Comparison of ENCODE assay signal across 24 mouse cellular contexts in the genomic region with DNA sequence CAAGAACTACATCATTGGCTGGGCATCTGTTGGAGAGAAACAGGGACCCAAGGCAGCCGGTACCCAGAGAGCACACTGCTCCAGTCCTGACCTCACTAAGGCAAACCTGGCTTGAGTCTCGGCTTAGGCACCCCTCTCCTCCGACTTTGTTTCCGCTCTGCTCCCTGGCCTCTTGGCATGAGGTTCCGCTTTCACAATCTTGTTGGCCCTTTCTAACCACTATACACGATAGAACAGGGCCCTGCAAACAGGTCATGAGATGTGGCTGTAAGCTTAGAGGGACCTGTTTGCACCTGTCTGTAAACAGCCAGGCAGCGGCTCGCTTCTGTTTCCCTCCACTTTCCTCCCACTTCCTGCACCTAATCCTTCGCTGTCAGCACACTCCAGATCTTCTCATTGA.
A peak's percentile ranks its signal among the peaks of the same experiment; 100 is the strongest.
DNase-seq lines count a peak whose midpoint lies in the region; ATAC-seq and TF ChIP-seq lines count a peak whose summit lies in the region.
"Had no signal": no experiment of that assay in that cellular context is flagged by ENCODE, and none has a peak within 500 bp of the region (broad histone marks: within the 10 kb centered on the region; RNA-seq: fewer than 3 reads in every experiment).

No protein-coding gene starts in this region.

- no peaks in the 10 kb centered on the region for H3K4me1 ChIP-seq in liver, embryonic 11.5 days (replicated peaks; ENCODE audit: control insufficient read depth, insufficient read depth, low read length)
- no peaks in the 10 kb centered on the region for H3K4me1 ChIP-seq in liver, postnatal 0 days (ENCODE audit: insufficient read depth)
- peaks cover 6% of the 10 kb centered on the region; the same call in 1 of the 2 replicates for H3K4me1 ChIP-seq in bone marrow macrophage, adult 2 months (ENCODE audit: control insufficient read depth, insufficient read depth, low read length)
- H3K4me1 ChIP-seq: embryonic facial prominence, embryonic 12.5 days; liver, embryonic 13.5 days; lung, embryonic 15.5 days; midbrain, embryonic 10.5 days; stomach, embryonic 15.5 days had no signal

- no peak overlapping the region for H3K9ac ChIP-seq in liver, embryonic 11.5 days (ENCODE audit: low read depth, low read length)
- no peak overlapping the region for H3K9ac ChIP-seq in liver, postnatal 0 days (replicated peaks)
- H3K9ac ChIP-seq: embryonic facial prominence, embryonic 12.5 days; liver, embryonic 13.5 days; lung, embryonic 15.5 days; stomach, embryonic 15.5 days had no signal

- no peak overlapping the region for H3K27ac ChIP-seq in liver, embryonic 11.5 days (ENCODE audit: low read depth, low read length)
- no peak overlapping the region for H3K27ac ChIP-seq in liver, postnatal 0 days (ENCODE audit: low read depth)
- H3K27ac ChIP-seq in bone marrow macrophage, adult 2 months (ENCODE audit: insufficient read depth, low read depth, low read length): no peak overlapping the region
- H3K27ac ChIP-seq: embryonic facial prominence, embryonic 12.5 days; hindbrain, postnatal 0 days; liver, embryonic 13.5 days; lung, embryonic 15.5 days; midbrain, embryonic 10.5 days; stomach, embryonic 15.5 days had no signal

- TF ChIP-seq CTCF in liver, postnatal 0 days (IDR thresholded peaks at IDR 0.05; ENCODE audit: low read depth): no peak
- no peak for TF ChIP-seq CTCF in bone marrow macrophage, adult 2 months (IDR thresholded peaks at IDR 0.05; ENCODE audit: low read depth, low read length)

- 56% methylated on average over 9 of the region's 9 CpGs for WGBS in liver, embryonic 11.5 days
- WGBS in liver, postnatal 0 days (ENCODE audit: insufficient replicate concordance): 50% methylated on average over 9 of the region's 9 CpGs

- TF ChIP-seq EP300 in liver, postnatal 0 days (IDR thresholded peaks at IDR 0.05; ENCODE audit: low read depth): no peak

- H3K9me3 ChIP-seq in liver, embryonic 11.5 days (ENCODE audit: control insufficient read depth, low read length): no peaks in the 10 kb centered on the region
- H3K9me3 ChIP-seq in liver, postnatal 0 days (ENCODE audit: low read length): no peaks in the 10 kb centered on the region
- H3K9me3 ChIP-seq: embryonic facial prominence, embryonic 12.5 days; liver, embryonic 13.5 days; lung, embryonic 15.5 days; midbrain, embryonic 10.5 days; stomach, embryonic 15.5 days had no signal

- no peak for TF ChIP-seq POLR2A in bone marrow macrophage, adult 2 months (IDR thresholded peaks at IDR 0.05; ENCODE audit: borderline replicate concordance, low read depth, low read length)

- H3K36me3 ChIP-seq in liver, embryonic 11.5 days (ENCODE audit: control insufficient read depth, insufficient read depth, low read length): no peaks in the 10 kb centered on the region
- no peaks in the 10 kb centered on the region for H3K36me3 ChIP-seq in liver, postnatal 0 days (replicated peaks; ENCODE audit: insufficient read depth, low read length)
- H3K36me3 ChIP-seq: embryonic facial prominence, embryonic 12.5 days; liver, embryonic 13.5 days; lung, embryonic 15.5 days; midbrain, embryonic 10.5 days; stomach, embryonic 15.5 days had no signal

- peak; percentile 22 for DNase-seq in liver, embryonic 11.5 days (ENCODE audit: low spot score)
- no peak for DNase-seq in liver, postnatal 0 days
- DNase-seq in gonadal fat pad, adult 2 months (ENCODE audit: low read depth): peak; percentile 33
- no peak for DNase-seq in heart, adult 8-10 months (ENCODE audit: low spot score)
- DNase-seq in heart, adult 9 months (ENCODE audit: low spot score in 2 of 2): no peak
- DNase-seq: adrenal gland, postnatal 25 days; cerebellum, postnatal 10 days; gastrocnemius, postnatal 14 days; kidney, adult 9 months; kidney, postnatal 14 days; liver, embryonic 13.5 days; lung, postnatal 36 days had no signal

- H3K4me2 ChIP-seq in liver, embryonic 11.5 days: no peak overlapping the region
- H3K4me2 ChIP-seq in liver, postnatal 0 days (ENCODE audit: low read depth, low read length): no peak overlapping the region
- H3K4me2 ChIP-seq: embryonic facial prominence, embryonic 12.5 days; heart, embryonic 11.5 days; liver, embryonic 13.5 days; lung, embryonic 15.5 days; stomach, embryonic 15.5 days had no signal

- H3K27me3 ChIP-seq in liver, embryonic 11.5 days (replicated peaks; ENCODE audit: control insufficient read depth, insufficient read depth, low read length): no peaks in the 10 kb centered on the region
- H3K27me3 ChIP-seq in liver, postnatal 0 days (ENCODE audit: insufficient read depth, low read length): no peaks in the 10 kb centered on the region
- H3K27me3 ChIP-seq: embryonic facial prominence, embryonic 12.5 days; liver, embryonic 13.5 days; lung, embryonic 15.5 days; stomach, embryonic 15.5 days had no signal

- no peak overlapping the region for H3K4me3 ChIP-seq in liver, embryonic 11.5 days (ENCODE audit: low read depth, low read length)
- no peak overlapping the region for H3K4me3 ChIP-seq in liver, postnatal 0 days (ENCODE audit: low read depth, low read length)
- peak overlapping the region; percentile 15; the same call in 1 of the 2 replicates for H3K4me3 ChIP-seq in bone marrow macrophage, adult 2 months (ENCODE audit: insufficient read depth, low read length)
- H3K4me3 ChIP-seq: embryonic facial prominence, embryonic 12.5 days; erythroblast, embryonic 14.5 days; liver, embryonic 13.5 days; lung, embryonic 15.5 days; midbrain, embryonic 10.5 days; stomach, embryonic 15.5 days had no signal

- no peak for ATAC-seq in liver, embryonic 11.5 days (replicated peaks; ENCODE audit: low FRiP score)
- ATAC-seq in liver, postnatal 0 days: no peak
- ATAC-seq in megakaryocyte progenitor cell, adult 5-6 weeks (replicated peaks; ENCODE audit: poor library complexity): peak; percentile 75
- ATAC-seq: forebrain, embryonic 14.5 days; hindbrain, postnatal 0 days; intestine, embryonic 16.5 days; midbrain, embryonic 16.5 days had no signal

Comparison
In these comparisons a context has a peak if more than half of its experiments do, and no peak if none do; other contexts are left out.
1. DNase-seq: peak in liver, embryonic 11.5 days (single experiment) and gonadal fat pad, adult 2 months (single experiment); none in liver, postnatal 0 days (single experiment), heart, adult 8-10 months (single experiment) and heart, adult 9 months (0 of 2).